Mouse (Mus musculus): ENCODE measurements around the gene Myh2. TPM values are rescaled to one million over a fixed set of nuclear protein-coding genes. Genes with fewer than 3 reads are reported as not detected.

Gene Myh2
- total RNA-seq, 1 experiment: not detected

DNA sequence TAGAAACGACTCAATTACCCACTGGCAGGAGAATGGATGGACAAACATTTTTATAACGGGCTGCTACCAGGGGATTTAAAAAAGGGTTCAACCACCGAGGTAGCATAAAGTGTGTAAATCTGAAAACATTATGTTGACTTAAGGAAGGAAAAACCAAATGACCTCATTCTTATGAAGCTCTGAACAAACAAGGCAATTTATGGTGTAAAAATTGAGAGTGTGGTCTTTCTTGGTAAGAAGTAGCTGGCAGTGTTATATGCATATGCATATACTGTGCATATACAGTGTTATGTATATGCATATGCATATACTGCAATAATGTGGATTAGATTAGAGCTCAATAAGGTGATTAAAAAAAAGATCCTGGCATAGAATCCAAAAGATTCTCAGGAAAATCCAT, 19.7 kb upstream of the Myh2 start:
- no peak for TF ChIP-seq CHD2 (IDR thresholded peaks at IDR 0.05; ENCODE audit: low read depth, low read length)
- TF ChIP-seq ZNF384 (IDR thresholded peaks at IDR 0.05; ENCODE audit: low read depth, low read length): no peak
- TF ChIP-seq ZC3H11A (IDR thresholded peaks at IDR 0.05; ENCODE audit: borderline replicate concordance, low read depth, low read length): no peak
- TF ChIP-seq MAFK (IDR thresholded peaks at IDR 0.05; ENCODE audit: insufficient read depth, low read depth, low read length): no peak
- no peak for TF ChIP-seq HCFC1 (IDR thresholded peaks at IDR 0.05; ENCODE audit: borderline replicate concordance, insufficient read depth, low read length)

GRCm38 (mm10) chr11:67151651-67152630, 18.9 kb upstream of the Myh2 start:
- no peaks in the 10 kb centered on the region for H3K4me1 ChIP-seq (ENCODE audit: control insufficient read depth in 2 of 2, insufficient read depth in 2 of 2, low read length in 2 of 2, poor library complexity in 1 of 2)
- TF ChIP-seq ZNF384 (IDR thresholded peaks at IDR 0.05; ENCODE audit: low read depth, low read length): no peak
- TF ChIP-seq MAFK (IDR thresholded peaks at IDR 0.05; ENCODE audit: insufficient read depth, low read depth, low read length): no peak
- no peak for TF ChIP-seq ZC3H11A (IDR thresholded peaks at IDR 0.05; ENCODE audit: borderline replicate concordance, low read depth, low read length)
- no peak for TF ChIP-seq CHD2 (IDR thresholded peaks at IDR 0.05; ENCODE audit: low read depth, low read length)
- TF ChIP-seq HCFC1 (IDR thresholded peaks at IDR 0.05; ENCODE audit: borderline replicate concordance, insufficient read depth, low read length): no peak
- in situ Hi-C loops (cut with MboI; ENCODE audit: low sequenced_read_pairs in 2 of 2, unreplicated experiment in 2 of 2): no loop called here
- no peaks in the 10 kb centered on the region for H3K9me3 ChIP-seq (ENCODE audit: control insufficient read depth, insufficient read depth, low read depth, low read length)
- no peak for DNase-seq (ENCODE audit: low read depth, low spot score)
- H3K4me3 ChIP-seq (ENCODE audit: insufficient read depth in 1 of 2, low read depth in 1 of 2, low read length in 2 of 2, poor library complexity in 1 of 2, severe bottlenecking in 1 of 2): no peak overlapping the region
- H3K9ac ChIP-seq (ENCODE audit: insufficient read depth, low read depth, low read length, poor library complexity, severe bottlenecking): no peak overlapping the region
- H3K27ac ChIP-seq (ENCODE audit: insufficient read depth, low read depth, low read length, poor library complexity, severe bottlenecking): no peak overlapping the region
- no peaks in the 10 kb centered on the region for H3K36me3 ChIP-seq (ENCODE audit: control insufficient read depth, insufficient read depth, low read length, poor library complexity, severe bottlenecking)

More for the DNA sequence above, 19.7 kb upstream of the Myh2 start:
- Histone ChIP-seq H3K9me3 (ENCODE audit: control insufficient read depth, insufficient read depth, low read depth, low read length) (no peaks in the 10 kb centered on the region), H3K9ac (ENCODE audit: insufficient read depth, low read depth, low read length, poor library complexity, severe bottlenecking) (no peak overlapping the region), H3K36me3 (ENCODE audit: control insufficient read depth, insufficient read depth, low read length, poor library complexity, severe bottlenecking) (no peaks in the 10 kb centered on the region), H3K27ac (ENCODE audit: insufficient read depth, low read depth, low read length, poor library complexity, severe bottlenecking) (no peak overlapping the region), H3K4me1 (ENCODE audit: control insufficient read depth in 2 of 2, insufficient read depth in 2 of 2, low read length in 2 of 2, poor library complexity in 1 of 2) (no peaks in the 10 kb centered on the region), H3K4me3 (ENCODE audit: insufficient read depth in 1 of 2, low read depth in 1 of 2, low read length in 2 of 2, poor library complexity in 1 of 2, severe bottlenecking in 1 of 2) (no peak overlapping the region)
- no peak for DNase-seq (ENCODE audit: low read depth, low spot score)
- in situ Hi-C loops (cut with MboI; ENCODE audit: low sequenced_read_pairs in 2 of 2, unreplicated experiment in 2 of 2): no loop called here

DNA sequence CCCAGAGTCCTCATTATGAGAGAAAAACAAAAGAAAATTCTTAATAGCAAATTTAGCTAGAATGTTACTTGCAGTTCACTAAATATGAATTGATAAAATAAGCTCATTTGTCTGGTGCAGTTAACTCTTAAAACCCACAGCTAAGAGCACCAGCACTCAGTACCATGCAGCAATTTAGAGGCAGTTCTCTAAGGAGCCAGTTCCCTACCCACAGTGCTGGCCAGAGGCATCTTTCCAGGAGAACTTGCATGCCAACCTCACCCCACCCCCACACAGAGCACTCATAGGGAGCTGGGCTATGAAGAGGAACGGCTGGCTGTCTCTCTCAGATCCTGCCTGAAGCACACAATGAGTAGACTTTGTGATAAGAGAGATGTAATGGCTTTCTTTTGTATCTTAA, 17.7 kb upstream of the Myh2 start:
- H3K4me1 ChIP-seq (ENCODE audit: control insufficient read depth in 2 of 2, insufficient read depth in 2 of 2, low read length in 2 of 2, poor library complexity in 1 of 2): no peaks in the 10 kb centered on the region
- in situ Hi-C loops (cut with MboI; ENCODE audit: low sequenced_read_pairs in 2 of 2, unreplicated experiment in 2 of 2): no loop called here
- no peak overlapping the region for H3K27ac ChIP-seq (ENCODE audit: insufficient read depth, low read depth, low read length, poor library complexity, severe bottlenecking)
- no peak overlapping the region for H3K9ac ChIP-seq (ENCODE audit: insufficient read depth, low read depth, low read length, poor library complexity, severe bottlenecking)
- TF ChIP-seq MAFK (IDR thresholded peaks at IDR 0.05; ENCODE audit: insufficient read depth, low read depth, low read length) (no peak), ZNF384 (IDR thresholded peaks at IDR 0.05; ENCODE audit: low read depth, low read length) (no peak), CHD2 (IDR thresholded peaks at IDR 0.05; ENCODE audit: low read depth, low read length) (no peak), HCFC1 (IDR thresholded peaks at IDR 0.05; ENCODE audit: borderline replicate concordance, insufficient read depth, low read length) (no peak)
- H3K36me3 ChIP-seq (ENCODE audit: control insufficient read depth, insufficient read depth, low read length, poor library complexity, severe bottlenecking): no peaks in the 10 kb centered on the region
- no peak overlapping the region for H3K4me3 ChIP-seq (ENCODE audit: insufficient read depth in 1 of 2, low read depth in 1 of 2, low read length in 2 of 2, poor library complexity in 1 of 2, severe bottlenecking in 1 of 2)
- no peak for DNase-seq (ENCODE audit: low read depth, low spot score)
- H3K9me3 ChIP-seq (ENCODE audit: control insufficient read depth, insufficient read depth, low read depth, low read length): no peaks in the 10 kb centered on the region

DNA sequence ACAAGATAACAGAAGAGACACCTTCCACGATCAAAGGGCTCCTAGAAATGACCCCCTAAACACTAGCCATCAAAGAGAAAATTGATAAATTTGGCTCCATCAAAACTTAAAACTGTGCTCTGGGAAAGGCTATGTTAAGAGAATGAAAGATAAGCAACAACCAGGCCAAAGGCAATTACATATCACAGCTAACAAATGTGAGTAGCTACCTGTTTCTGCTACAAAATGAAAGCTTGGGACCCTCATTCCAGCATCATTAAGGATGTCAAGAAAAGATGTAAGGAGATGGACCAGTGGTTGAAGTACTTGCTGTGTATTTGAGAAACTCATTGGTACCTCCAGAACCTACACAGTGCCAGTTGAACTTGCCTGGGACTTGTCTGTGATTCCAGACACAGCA, 17.0 kb upstream of the Myh2 start:
- no peaks in the 10 kb centered on the region for H3K4me1 ChIP-seq (ENCODE audit: control insufficient read depth in 2 of 2, insufficient read depth in 2 of 2, low read length in 2 of 2, poor library complexity in 1 of 2)
- TF ChIP-seq HCFC1 (IDR thresholded peaks at IDR 0.05; ENCODE audit: borderline replicate concordance, insufficient read depth, low read length): no peak
- TF ChIP-seq ZC3H11A (IDR thresholded peaks at IDR 0.05; ENCODE audit: borderline replicate concordance, low read depth, low read length): no peak
- TF ChIP-seq CHD2 (IDR thresholded peaks at IDR 0.05; ENCODE audit: low read depth, low read length): no peak
- TF ChIP-seq ZNF384 (IDR thresholded peaks at IDR 0.05; ENCODE audit: low read depth, low read length): no peak
- no peak for TF ChIP-seq MAFK (IDR thresholded peaks at IDR 0.05; ENCODE audit: insufficient read depth, low read depth, low read length)
- in situ Hi-C loops (cut with MboI; ENCODE audit: low sequenced_read_pairs in 2 of 2, unreplicated experiment in 2 of 2): no loop called here
- no peak overlapping the region for H3K27ac ChIP-seq (ENCODE audit: insufficient read depth, low read depth, low read length, poor library complexity, severe bottlenecking)
- H3K36me3 ChIP-seq (ENCODE audit: control insufficient read depth, insufficient read depth, low read length, poor library complexity, severe bottlenecking): no peaks in the 10 kb centered on the region
- H3K9ac ChIP-seq (ENCODE audit: insufficient read depth, low read depth, low read length, poor library complexity, severe bottlenecking): no peak overlapping the region
- no peak overlapping the region for H3K4me3 ChIP-seq (ENCODE audit: insufficient read depth in 1 of 2, low read depth in 1 of 2, low read length in 2 of 2, poor library complexity in 1 of 2, severe bottlenecking in 1 of 2)
- no peaks in the 10 kb centered on the region for H3K9me3 ChIP-seq (ENCODE audit: control insufficient read depth, insufficient read depth, low read depth, low read length)
- DNase-seq (ENCODE audit: low read depth, low spot score): no peak
